Mouse (Mus musculus) retina, adult 2 months (tissue): Measurements from ENCODE around the gene Lgals7.

Experiments used
- DNase-seq: peaks from one replicate; pipeline ENCODE4 v3.0.0-alpha.2; 2012; ENCODE audit warnings: low read depth, low spot score

The Lgals7 gene

GRCm38 (mm10) chr7:28863540-28863939 lies at the start of gene Lgals7:
Gene Lgals7 (plus strand): TSS chr7:28863853.
- no peak for DNase-seq

GRCm38 (mm10) chr7:28814306-28815034 lies 49.2 kb upstream of the Lgals7 start:
- no peak for DNase-seq

GRCm38 (mm10) chr7:28815230-28815629 lies 48.4 kb upstream of the Lgals7 start:
- DNase-seq = no peak

DNA sequence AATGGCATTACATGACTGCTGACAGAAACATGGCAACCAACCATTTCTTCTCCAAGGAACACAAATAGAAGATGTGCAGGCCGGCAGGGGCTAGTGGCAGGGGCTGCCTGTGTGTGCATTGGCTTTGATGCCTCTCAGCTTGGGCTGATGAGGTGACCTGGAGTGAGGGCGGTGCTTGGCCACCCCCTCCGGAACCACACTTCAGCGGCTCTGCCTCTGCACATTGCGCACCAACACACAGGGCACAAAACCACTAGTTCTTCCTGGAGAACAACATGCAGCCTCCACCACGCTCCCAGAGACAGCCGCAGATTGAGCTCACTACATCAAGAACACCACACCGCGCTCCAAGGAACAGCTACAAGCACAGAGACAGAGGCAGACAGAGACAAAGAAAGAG lies 47.5 kb upstream of the Lgals7 start:
- no peak for DNase-seq

- DNase-seq = no peak
Measured at GRCm38 (mm10) chr7:28816920-28817319, 46.7 kb upstream of the Lgals7 start.

DNA sequence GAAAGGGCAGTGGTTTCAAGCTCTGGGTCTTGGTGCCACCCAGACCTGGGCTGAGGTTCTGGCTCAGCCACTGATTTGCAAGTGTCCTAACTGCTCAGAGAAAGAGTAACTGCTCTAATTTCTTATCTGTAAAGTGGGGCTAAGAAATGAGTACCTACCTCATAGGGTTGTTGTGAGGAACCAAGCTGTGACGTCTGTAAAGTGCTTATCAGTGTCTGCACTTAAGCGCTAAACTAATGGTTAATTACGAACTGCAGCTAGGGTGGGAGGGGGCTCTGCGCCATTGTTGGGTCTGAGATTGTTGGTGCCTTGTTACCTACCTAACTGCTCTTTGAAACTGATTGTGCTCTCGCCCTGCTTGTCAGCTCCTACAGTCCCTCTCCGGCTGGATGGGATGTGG lies 46.1 kb upstream of the Lgals7 start:
- DNase-seq = no peak

- DNase-seq = no peak
Measured at GRCm38 (mm10) chr7:28817957-28818356, 45.7 kb upstream of the Lgals7 start.

DNA sequence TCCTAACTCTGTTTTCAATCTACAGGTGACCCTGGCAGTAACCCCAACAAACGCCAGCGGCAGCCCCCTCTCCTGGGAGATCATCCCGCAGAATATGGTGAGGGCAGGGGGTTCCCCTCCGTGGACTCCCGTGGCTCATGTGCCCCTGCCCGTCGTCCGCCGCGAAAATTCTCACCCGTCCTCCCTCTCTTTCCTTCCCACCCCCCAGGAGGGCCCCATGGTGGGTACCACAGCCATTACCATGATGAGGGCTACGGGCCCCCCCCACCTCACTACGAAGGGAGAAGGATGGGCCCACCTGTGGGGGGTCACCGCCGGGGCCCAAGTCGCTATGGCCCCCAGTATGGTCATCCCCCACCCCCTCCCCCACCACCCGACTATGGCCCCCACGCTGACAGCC lies 45.2 kb upstream of the Lgals7 start:
- no peak for DNase-seq

DNA sequence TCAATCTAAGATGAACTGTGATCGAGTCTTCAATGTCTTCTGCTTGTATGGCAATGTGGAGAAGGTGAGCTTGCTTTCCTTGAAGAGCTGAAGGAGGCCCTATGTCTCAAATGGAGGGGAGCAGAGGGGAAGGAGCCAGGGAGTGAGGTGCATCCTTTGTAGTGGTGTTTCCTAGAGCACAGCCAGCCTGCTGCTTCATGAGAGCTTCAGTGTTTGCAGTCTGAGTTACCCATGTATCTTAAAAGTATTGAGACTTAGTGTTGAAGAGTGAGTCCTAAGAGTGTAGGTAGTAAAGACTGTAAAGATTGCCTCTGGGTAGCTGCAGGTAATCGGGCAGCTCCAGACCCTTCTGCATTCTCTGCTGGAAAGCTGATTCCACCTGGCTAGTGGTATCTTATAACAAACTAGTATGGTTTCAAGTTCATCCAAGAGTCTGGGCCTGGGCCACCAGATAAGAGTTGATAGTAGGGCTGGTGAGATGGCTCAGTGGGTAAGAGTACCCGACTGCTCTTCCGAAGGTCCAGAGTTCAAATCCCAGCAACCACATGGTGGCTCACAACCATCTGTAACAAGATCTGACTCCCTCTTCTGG lies 44.7 kb upstream of the Lgals7 start:
- DNase-seq = no peak

DNA sequence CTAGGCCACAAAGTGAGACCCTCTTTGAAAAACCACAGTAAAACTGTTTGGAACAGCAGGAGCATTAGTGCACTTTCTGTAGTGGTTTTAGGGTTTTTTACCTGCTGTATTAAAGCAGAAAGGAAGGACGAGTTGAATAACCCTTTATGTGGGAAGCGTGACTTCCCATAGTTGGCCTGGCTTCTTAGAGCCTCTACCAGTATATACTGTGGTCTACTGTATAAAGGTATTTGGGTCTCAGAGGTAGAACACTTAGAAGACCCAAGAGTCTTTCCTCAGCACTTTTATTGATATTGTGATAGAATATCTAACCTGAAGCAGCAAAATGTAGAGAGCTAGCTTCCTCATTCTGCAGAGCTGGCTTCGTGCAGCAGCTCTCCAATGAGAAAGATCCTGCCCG lies 44.1 kb upstream of the Lgals7 start:
- DNase-seq = no peak

GRCm38 (mm10) chr7:28820358-28821260 lies 43.0 kb upstream of the Lgals7 start:
- DNase-seq = no peak

DNA sequence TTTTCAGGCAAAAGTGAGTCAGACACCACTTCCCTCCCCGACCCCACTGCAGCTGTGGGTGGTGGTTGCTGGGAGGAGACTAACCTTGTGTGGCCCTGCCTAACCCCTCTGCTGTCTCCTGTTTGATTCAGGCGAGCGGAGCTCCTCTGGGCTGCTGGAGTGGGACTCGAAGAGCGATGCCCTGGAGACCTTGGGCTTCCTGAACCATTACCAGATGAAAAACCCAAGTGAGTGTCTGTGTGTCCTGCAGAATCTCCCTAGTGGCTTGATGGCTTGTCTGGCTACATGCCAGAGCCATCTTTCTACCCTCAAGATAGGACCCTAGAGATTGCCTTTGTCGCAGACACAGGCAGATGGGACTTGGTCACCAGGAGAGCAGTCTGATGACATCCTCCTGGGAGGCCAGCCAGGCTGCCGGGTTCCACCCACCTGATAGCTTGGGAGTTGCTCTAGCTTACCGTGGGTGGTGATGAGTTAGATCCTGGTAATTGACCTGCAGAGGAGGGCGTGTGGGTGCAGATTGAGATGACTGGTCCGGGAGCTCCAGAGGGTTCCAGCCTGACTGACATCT lies 42.3 kb upstream of the Lgals7 start:
- no peak for DNase-seq

GRCm38 (mm10) chr7:28822556-28822955 lies 41.1 kb upstream of the Lgals7 start:
- DNase-seq = no peak

GRCm38 (mm10) chr7:28822993-28823903 lies 40.4 kb upstream of the Lgals7 start:
- no peak for DNase-seq

GRCm38 (mm10) chr7:28823932-28824331 lies 39.7 kb upstream of the Lgals7 start:
- no peak for DNase-seq

GRCm38 (mm10) chr7:28824941-28825685 lies 38.5 kb upstream of the Lgals7 start, which contains the start of gene Ech1:
Gene Ech1 (plus strand): TSS chr7:28825217.
- peak; percentile 75 for DNase-seq

GRCm38 (mm10) chr7:28825686-28826401 lies 37.8 kb upstream of the Lgals7 start:
- DNase-seq = no peak

DNA sequence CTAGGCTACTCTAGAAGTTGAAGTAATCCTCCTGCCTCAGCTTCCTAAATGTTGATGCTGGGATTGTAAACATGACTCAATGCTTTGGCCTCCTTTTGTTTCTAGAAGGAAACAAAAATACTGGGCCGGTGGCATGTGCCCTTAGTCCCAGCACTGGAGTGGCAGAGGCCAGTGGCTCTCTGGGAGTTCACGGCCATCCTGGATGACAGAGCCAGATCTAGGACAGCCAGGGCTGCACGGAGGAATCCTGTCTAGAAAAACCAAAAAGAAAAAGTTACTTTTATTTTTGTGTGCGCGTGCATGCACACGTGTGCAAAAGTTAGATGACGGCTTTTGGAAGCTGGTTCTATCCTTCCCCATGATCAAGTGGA lies 37.3 kb upstream of the Lgals7 start:
- DNase-seq = no peak

- no peak for DNase-seq
Measured at GRCm38 (mm10) chr7:28827338-28827737, 36.3 kb upstream of the Lgals7 start.

DNA sequence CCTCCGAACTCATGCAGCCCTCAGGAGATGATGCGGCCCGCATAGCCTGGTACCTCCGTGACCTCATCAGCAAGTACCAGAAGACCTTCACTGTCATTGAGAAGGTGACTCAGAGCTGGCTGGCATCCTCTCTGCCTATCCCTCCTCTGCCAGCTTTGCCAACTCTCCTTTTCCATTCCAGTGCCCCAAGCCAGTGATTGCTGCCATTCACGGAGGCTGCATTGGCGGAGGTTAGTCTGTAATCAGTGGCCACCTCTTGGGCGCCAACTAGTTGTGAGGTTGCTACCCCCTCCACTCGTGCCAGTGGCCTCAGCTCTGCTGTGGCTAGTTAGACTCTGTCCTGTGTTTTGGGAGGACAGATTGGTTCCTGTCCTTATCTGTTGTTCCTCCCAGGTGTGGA lies 33.8 kb upstream of the Lgals7 start:
- no peak for DNase-seq
